Mouse (Mus musculus) CH12.LX (cell line): ENCODE measurements around the gene Cdca5.

Experiments
- CTCF ChIP-seq, 2 experiments: IDR thresholded peaks in 1 of 2; conservative IDR thresholded peaks in 1 of 2; 2 replicates each; pipeline ENCODE4 v1.5.1; 2011 to 2012; ENCODE audit warnings: low read depth in 2 of 2, low read length in 2 of 2, improper control_type of control experiment in 1 of 2, inconsistent platforms in 1 of 2, mild to moderate bottlenecking in 1 of 2, moderate library complexity in 1 of 2
- EP300 ChIP-seq: IDR thresholded peaks from 2 replicates; pipeline ENCODE4 v1.6.1; 2011; ENCODE audit warnings: low read length, improper control_type of control experiment
- MYC ChIP-seq: IDR thresholded peaks from 2 replicates; pipeline ENCODE4 v1.6.1; 2011; ENCODE audit warnings: low read depth, mild to moderate bottlenecking, improper control_type of control experiment, low read length
- POLR2A ChIP-seq: IDR thresholded peaks from 2 replicates; pipeline ENCODE4 v1.6.1; 2011; ENCODE audit warnings: low read depth, mild to moderate bottlenecking, improper control_type of control experiment, low read length

GRCm38 (mm10) chr19:6141394-6141749 is 56.6 kb downstream of the Cdca5 start, which contains the start of gene Arl2:
- TF ChIP-seq POLR2A = no peak
- TF ChIP-seq CTCF (conservative IDR thresholded peaks at IDR 0.05 in 1 of 2, IDR thresholded peaks at IDR 0.05 in 1 of 2; ENCODE audit: low read depth in 2 of 2, low read length in 2 of 2) = peak; percentile 60 to 70
- TF ChIP-seq MYC = peak; percentile 65
- TF ChIP-seq EP300 = no peak
